Mouse (Mus musculus) CH12.LX (cell line): Measurements from ENCODE around the gene Col23a1. TPM values are rescaled to one million over a fixed set of nuclear protein-coding genes. Genes with fewer than 3 reads are reported as not detected.

ENCODE experiments used
- DNase-seq: peaks from one replicate; pipeline ENCODE4 v3.0.0-alpha.2; 2013; ENCODE audit errors: extremely low read depth
- H3K27ac ChIP-seq: 2 replicates; pipeline ENCODE4 v1.5.1; 2012; ENCODE audit warnings: low read depth, mild to moderate bottlenecking, control low read depth, moderate library complexity; ENCODE audit not compliant: insufficient read depth
- H3K27me3 ChIP-seq: replicated peaks from 2 replicates; pipeline ENCODE3; 2012; ENCODE audit warnings: inconsistent platforms
- H3K36me3 ChIP-seq, 2 experiments: replicated peaks in 1 of 2; 2 replicates each; pipeline versions ENCODE3 to v1.6.1; 2012; ENCODE audit warnings: inconsistent platforms in 1 of 2, low read length in 1 of 2, mild to moderate bottlenecking in 1 of 2, mixed read lengths in 1 of 2, moderate library complexity in 1 of 2; ENCODE audit not compliant: control insufficient read depth in 1 of 2, insufficient read depth in 1 of 2
- H3K4me1 ChIP-seq, 2 experiments: 2 replicates each; pipeline ENCODE4 v1.6.1; 2012; ENCODE audit warnings: inconsistent platforms in 1 of 2, moderate library complexity in 1 of 2; ENCODE audit not compliant: insufficient read depth in 2 of 2, control insufficient read depth in 1 of 2
- H3K4me2 ChIP-seq: 2 replicates; pipeline ENCODE4 v1.6.1; 2012; ENCODE audit warnings: low read depth, mild to moderate bottlenecking, control low read depth; ENCODE audit not compliant: poor library complexity, insufficient read depth, severe bottlenecking
- H3K4me3 ChIP-seq, 3 experiments: fragments of 150-350 bp in 1 of 3; sonication (generic) in 1 of 3; replicated peaks in 1 of 3; 2 replicates each; pipeline versions ENCODE3 to v1.5.1; 2011 to 2012; ENCODE audit warnings: low read depth in 2 of 3, low read length in 2 of 3, mild to moderate bottlenecking in 2 of 3, moderate library complexity in 2 of 3, control low read depth in 1 of 3, improper control_type of control experiment in 1 of 3, inconsistent platforms in 1 of 3, mixed read lengths in 1 of 3; ENCODE audit not compliant: poor library complexity in 1 of 3
- H3K79me2 ChIP-seq: replicated peaks from 2 replicates; pipeline ENCODE4 v1.6.1; 2012; ENCODE audit warnings: mild to moderate bottlenecking, moderate library complexity; ENCODE audit not compliant: control insufficient read depth, poor library complexity, insufficient read depth, severe bottlenecking; ENCODE audit errors: extremely low read depth
- H3K9ac ChIP-seq: 2 replicates; pipeline ENCODE4 v1.6.1; 2012; ENCODE audit warnings: low read depth, mild to moderate bottlenecking, control low read depth, moderate library complexity; ENCODE audit not compliant: insufficient read depth
- H3K9me3 ChIP-seq: replicated peaks from 2 replicates; pipeline ENCODE3; 2012; ENCODE audit warnings: low read length, inconsistent platforms, mixed read lengths
- CHD1 ChIP-seq: IDR thresholded peaks from 2 replicates; pipeline ENCODE4 v1.6.1; 2012; ENCODE audit warnings: low read depth, low read length, improper control_type of control experiment, inconsistent platforms
- CHD2 ChIP-seq: IDR thresholded peaks from 2 replicates; pipeline ENCODE4 v1.6.1; 2011; ENCODE audit warnings: low read length, improper control_type of control experiment
- CTCF ChIP-seq, 2 experiments: IDR thresholded peaks in 1 of 2; conservative IDR thresholded peaks in 1 of 2; 2 replicates each; pipeline ENCODE4 v1.5.1; 2011 to 2012; ENCODE audit warnings: low read depth in 2 of 2, low read length in 2 of 2, improper control_type of control experiment in 1 of 2, inconsistent platforms in 1 of 2, mild to moderate bottlenecking in 1 of 2, moderate library complexity in 1 of 2
- ETS1 ChIP-seq: conservative IDR thresholded peaks from 2 replicates; pipeline ENCODE4 v1.6.1; 2012; ENCODE audit warnings: low read depth, mild to moderate bottlenecking, inconsistent platforms, low read length, improper control_type of control experiment, moderate library complexity
- GABPA ChIP-seq: IDR thresholded peaks from 2 replicates; pipeline ENCODE4 v1.6.1; 2012; ENCODE audit warnings: low read depth, low read length, improper control_type of control experiment, inconsistent platforms; ENCODE audit not compliant: insufficient replicate concordance
- JUN ChIP-seq: IDR thresholded peaks from 2 replicates; pipeline ENCODE4 v1.6.1; 2011; ENCODE audit warnings: low read depth, mild to moderate bottlenecking, low read length, improper control_type of control experiment, moderate library complexity; ENCODE audit not compliant: insufficient read depth
- JUND ChIP-seq: conservative IDR thresholded peaks from 2 replicates; pipeline ENCODE4 v1.6.1; 2011; ENCODE audit warnings: low read depth, low read length, improper control_type of control experiment
- MEF2A ChIP-seq: IDR thresholded peaks from 2 replicates; pipeline ENCODE4 v1.6.1; 2014; ENCODE audit warnings: low read depth, mild to moderate bottlenecking, inconsistent platforms, low read length, improper control_type of control experiment, borderline replicate concordance
- NRF1 ChIP-seq: IDR thresholded peaks from 2 replicates; pipeline ENCODE4 v1.6.1; 2014; ENCODE audit warnings: low read depth, mild to moderate bottlenecking, inconsistent platforms, low read length, improper control_type of control experiment, moderate library complexity
- POLR2A ChIP-seq: IDR thresholded peaks from 2 replicates; pipeline ENCODE4 v1.6.1; 2011; ENCODE audit warnings: low read depth, mild to moderate bottlenecking, improper control_type of control experiment, low read length
- POLR2AphosphoS2 ChIP-seq: IDR thresholded peaks from 2 replicates; pipeline ENCODE4 v1.6.1; 2011; ENCODE audit warnings: low read depth, low read length, improper control_type of control experiment
- RCOR1 ChIP-seq: conservative IDR thresholded peaks from 2 replicates; pipeline ENCODE4 v1.6.1; 2012; ENCODE audit warnings: low read depth, mild to moderate bottlenecking, inconsistent platforms, low read length, improper control_type of control experiment
- TCF12 ChIP-seq: IDR thresholded peaks from 2 replicates; pipeline ENCODE4 v1.6.1; 2014; ENCODE audit warnings: low read depth, mild to moderate bottlenecking, inconsistent platforms, low read length, improper control_type of control experiment
- UBTF ChIP-seq: IDR thresholded peaks from 2 replicates; pipeline ENCODE4 v1.6.1; 2012; ENCODE audit warnings: low read depth, mild to moderate bottlenecking, inconsistent platforms, low read length, improper control_type of control experiment, moderate library complexity
- ZMIZ1 ChIP-seq: IDR thresholded peaks from 2 replicates; pipeline ENCODE4 v1.6.1; 2012; ENCODE audit warnings: low read depth, mild to moderate bottlenecking, inconsistent platforms, low read length, improper control_type of control experiment
- dilution Hi-C: fragments of 300-500 bp; cut with MboI; formaldehyde crosslinking; loops from 2 replicates; pipeline ENCODE4 v1.14.3; 2020; ENCODE audit warnings: low sequenced_read_pairs; ENCODE audit not compliant: extremely low pct_unique_long_range_greater_than_20kb, extremely low pct_ligation_motif_present
- in situ Hi-C: fragments of 300-500 bp; cut with MboI; formaldehyde crosslinking; loops from 3 replicates; pipeline ENCODE4 v1.14.3; 2019; ENCODE audit warnings: low sequenced_read_pairs, low pct_ligation_motif_present, low pct_unique_long_range_greater_than_20kb, mixed read lengths
- polyA plus RNA-seq: library from polyadenylated mRNA; unstranded; fragments of >175 nt; gene quantifications from 2 replicates; pipeline ENCODE4 v1.2.1, GENCODE M21; 2012; ENCODE audit warnings: low read depth; ENCODE audit not compliant: insufficient read length
- total RNA-seq, 2 experiments: library from RNA; depleted of rRNA; stranded (reverse); fragments of 300-350 nt in 1 of 2; fragments of >200 nt in 1 of 2; gene quantifications; 2 replicates each; pipeline ENCODE4 v1.2.3; 2012 to 2014

Col23a1 gene
- total and polyA plus RNA-seq, 3 experiments, result 0.04 to 0.20 (median 0.08) TPM

GRCm38 (mm10) chr11:51518585-51518984 lies 228.9 kb downstream of the Col23a1 start:
- Histone ChIP-seq H3K9me3 (peaks cover 11% of the 10 kb centered on the region), H3K9ac (no peak overlapping the region), H3K36me3 (no peaks in the 10 kb centered on the region), H3K4me2 (no peak overlapping the region), H3K79me2 (no peaks in the 10 kb centered on the region), H3K4me3 (no peak overlapping the region), H3K27me3 (peaks cover 39% of the 10 kb centered on the region), H3K4me1 (peaks cover 0 to 2% of the 10 kb centered on the region in 2 experiments; a peak in 1 of 4 replicates), H3K27ac (no peak overlapping the region)
- no peak for TF ChIP-seq GABPA
- no peak for TF ChIP-seq POLR2AphosphoS2
- TF ChIP-seq MEF2A, result no peak
- no peak for TF ChIP-seq ETS1
- TF ChIP-seq CHD1, result no peak
- TF ChIP-seq POLR2A, result no peak
- in situ Hi-C loops, result no loop called here
- dilution Hi-C loops, result no loop called here
- DNase-seq, result no peak

DNA sequence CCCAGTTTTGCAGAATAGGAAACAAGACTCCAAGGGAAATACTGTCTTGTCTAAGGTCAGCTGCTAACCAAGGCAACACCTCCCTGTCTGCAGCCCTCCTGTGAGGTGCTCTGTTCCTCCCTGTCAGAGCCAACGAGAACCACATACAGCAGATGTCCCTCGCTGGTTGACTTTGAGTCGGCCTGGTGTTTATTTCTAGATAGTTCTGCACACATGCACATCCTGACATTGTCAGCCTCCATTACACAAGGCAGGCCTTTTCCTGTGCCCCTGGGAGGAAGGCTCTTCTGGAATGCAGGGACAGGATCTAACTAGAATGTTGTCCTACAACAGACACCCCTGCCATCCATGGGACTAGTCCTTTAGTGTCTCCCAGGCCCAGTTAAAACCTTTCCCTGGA lies 231.7 kb downstream of the Col23a1 start:
- no peaks in the 10 kb centered on the region for H3K79me2 ChIP-seq
- in situ Hi-C loops, result no loop called here
- H3K4me1 ChIP-seq, result peaks cover 0 to under 1% of the 10 kb centered on the region in 2 experiments; a peak in 2 of 4 replicates
- H3K36me3 ChIP-seq, result no peaks in the 10 kb centered on the region
- TF ChIP-seq CHD2, result no peak
- no peak for TF ChIP-seq TCF12
- TF ChIP-seq JUND, result no peak
- TF ChIP-seq JUN, result no peak
- H3K9me3 ChIP-seq, result peaks cover 11% of the 10 kb centered on the region
- dilution Hi-C loops, result no loop called here
- H3K27me3 ChIP-seq, result peaks cover 47% of the 10 kb centered on the region
- H3K27ac ChIP-seq, result no peak overlapping the region
- H3K4me3 ChIP-seq, result no peak overlapping the region
- no peak overlapping the region for H3K9ac ChIP-seq
- no peak for DNase-seq
- H3K4me2 ChIP-seq, result no peak overlapping the region

DNA sequence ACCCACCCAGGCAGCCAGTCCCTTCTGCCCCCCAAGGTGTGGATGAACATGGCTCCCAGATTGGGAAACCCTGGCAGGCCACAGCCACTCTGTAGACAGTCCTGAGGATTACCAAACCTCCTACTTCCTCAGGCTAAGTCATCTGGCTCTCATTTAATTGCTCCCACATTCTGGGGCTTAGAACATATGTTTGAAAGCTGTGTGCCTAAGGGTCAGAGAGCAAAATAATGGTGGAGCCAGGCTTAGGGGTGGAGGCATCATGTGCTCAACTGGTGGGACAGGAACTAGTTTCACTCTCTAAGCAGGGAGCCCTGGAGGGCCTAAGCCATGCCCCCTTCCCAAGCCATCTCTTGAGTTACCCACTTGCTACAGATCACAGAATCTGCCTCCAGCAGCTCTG lies 233.5 kb downstream of the Col23a1 start:
- Histone ChIP-seq H3K79me2 (no peaks in the 10 kb centered on the region), H3K36me3 (no peaks in the 10 kb centered on the region), H3K4me2 (no peak overlapping the region), H3K4me1 (peaks cover 0 to 6% of the 10 kb centered on the region in 2 experiments; a peak in 2 of 4 replicates), H3K27me3 (peaks cover 60% of the 10 kb centered on the region), H3K27ac (no peak overlapping the region), H3K4me3 (no peak overlapping the region), H3K9ac (no peak overlapping the region), H3K9me3 (peaks cover 6% of the 10 kb centered on the region)
- no peak for DNase-seq
- TF ChIP-seq CTCF (conservative IDR thresholded peaks at IDR 0.05 in 1 of 2, IDR thresholded peaks at IDR 0.05 in 1 of 2; ENCODE audit: low read depth in 2 of 2, low read length in 2 of 2), result no peak
- no peak for TF ChIP-seq ZMIZ1
- no peak for TF ChIP-seq RCOR1
- TF ChIP-seq CHD1, result no peak
- TF ChIP-seq NRF1, result no peak
- no peak for TF ChIP-seq UBTF
- in situ Hi-C loops (no loop called here), dilution Hi-C loops (no loop called here)
